Comparison of ENCODE assay signal across 8 mouse cellular contexts in the genomic region with DNA sequence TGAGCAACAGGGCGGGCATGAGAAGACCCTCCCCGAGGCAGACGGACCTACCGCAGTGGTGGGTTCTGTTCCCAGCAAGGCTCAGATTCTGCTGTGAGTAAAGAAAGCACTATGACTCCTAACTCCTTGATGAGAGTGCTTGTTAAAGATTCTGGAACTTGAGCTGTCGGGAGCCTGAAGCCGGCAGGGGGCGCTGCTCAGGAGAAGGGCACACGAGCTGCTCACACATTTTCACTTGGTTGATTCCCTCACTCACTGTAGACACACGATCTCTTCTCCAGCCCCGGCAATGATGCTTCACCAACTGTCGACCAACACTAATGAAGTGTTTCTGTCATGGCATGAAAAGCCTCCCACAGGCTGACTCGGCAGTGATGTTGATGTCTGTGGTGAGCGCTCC.
DNase-seq lines count a peak whose midpoint lies in the region; ATAC-seq lines count a peak whose summit lies in the region.

No protein-coding gene starts in this region.

- no peaks in the 10 kb centered on the region for H3K9me3 ChIP-seq in hindbrain, embryonic 11.5 days (ENCODE audit: control insufficient read depth, low read length)
- H3K9me3 ChIP-seq in hindbrain, embryonic 14.5 days (ENCODE audit: control insufficient read depth, low read length), result no peaks in the 10 kb centered on the region
- H3K9me3 ChIP-seq in embryonic facial prominence, embryonic 10.5 days, result no peaks in the 10 kb centered on the region

- intact Hi-C loops in left cerebral cortex, postnatal 36 days (cut with DNase I), result loop anchor here (5.0 kb wide), 1 partner anchor 128 kb away; no protein-coding TSS in a partner anchor

- H3K4me3 ChIP-seq in hindbrain, embryonic 11.5 days (ENCODE audit: low read depth, low read length), result no peak overlapping the region
- no peak overlapping the region for H3K4me3 ChIP-seq in hindbrain, embryonic 14.5 days (replicated peaks; ENCODE audit: low read length)
- H3K4me3 ChIP-seq in embryonic facial prominence, embryonic 10.5 days, result no peak overlapping the region

- H3K27me3 ChIP-seq in hindbrain, embryonic 11.5 days (ENCODE audit: control insufficient read depth, insufficient read depth, low read length), result no peaks in the 10 kb centered on the region
- no peaks in the 10 kb centered on the region for H3K27me3 ChIP-seq in hindbrain, embryonic 14.5 days (ENCODE audit: control insufficient read depth, insufficient read depth, low read length)
- no peaks in the 10 kb centered on the region for H3K27me3 ChIP-seq in embryonic facial prominence, embryonic 10.5 days (replicated peaks; ENCODE audit: low read depth, poor library complexity, severe bottlenecking)

- no peak for ATAC-seq in hindbrain, embryonic 11.5 days (ENCODE audit: low FRiP score)
- no peak for ATAC-seq in hindbrain, embryonic 14.5 days (ENCODE audit: low FRiP score)

- peak; percentile 73 for DNase-seq in hindbrain, embryonic 11.5 days (ENCODE audit: low spot score)
- DNase-seq in hindbrain, embryonic 14.5 days (ENCODE audit: low spot score), result no peak
- peak; percentile 80 to 86 for DNase-seq in adrenal gland, postnatal 36 days
- peak; percentile 73 for DNase-seq in embryonic facial prominence, embryonic 10.5 days (ENCODE audit: low spot score)
- peak; percentile 34 for DNase-seq in kidney, adult 18-20 months
- peak; percentile 43 to 45 for DNase-seq in left cerebral cortex, postnatal 36 days (ENCODE audit: low spot score in 2 of 2)
- peak; percentile 59 for DNase-seq in ovary, postnatal 36 days (ENCODE audit: low spot score)
- peak; percentile 22 to 39 for DNase-seq in thymus, postnatal 36 days

- H3K9ac ChIP-seq in hindbrain, embryonic 11.5 days (ENCODE audit: low read depth, low read length), result no peak overlapping the region
- H3K9ac ChIP-seq in hindbrain, embryonic 14.5 days, result no peak overlapping the region

- no peak overlapping the region for H3K27ac ChIP-seq in hindbrain, embryonic 11.5 days (ENCODE audit: low read depth, low read length)
- H3K27ac ChIP-seq in hindbrain, embryonic 14.5 days, result no peak overlapping the region
- H3K27ac ChIP-seq in embryonic facial prominence, embryonic 10.5 days (replicated peaks), result no peak overlapping the region

- 0 out of 2 replicates have a peak, but pooled peaks cover 2% of the 10 kb centered on the region for H3K4me1 ChIP-seq in hindbrain, embryonic 11.5 days (replicated peaks; ENCODE audit: control insufficient read depth, insufficient read depth, low read length)
- no peaks in the 10 kb centered on the region for H3K4me1 ChIP-seq in hindbrain, embryonic 14.5 days (replicated peaks; ENCODE audit: control insufficient read depth, insufficient read depth, low read length)
- peaks cover 8% of the 10 kb centered on the region for H3K4me1 ChIP-seq in embryonic facial prominence, embryonic 10.5 days

- H3K36me3 ChIP-seq in hindbrain, embryonic 11.5 days (ENCODE audit: control insufficient read depth, insufficient read depth, low read length), result no peaks in the 10 kb centered on the region
- H3K36me3 ChIP-seq in hindbrain, embryonic 14.5 days (replicated peaks; ENCODE audit: control insufficient read depth, insufficient read depth), result no peaks in the 10 kb centered on the region
- no peaks in the 10 kb centered on the region for H3K36me3 ChIP-seq in embryonic facial prominence, embryonic 10.5 days (replicated peaks)

- no peak overlapping the region for H3K4me2 ChIP-seq in hindbrain, embryonic 11.5 days (replicated peaks; ENCODE audit: low read depth, low read length)
- H3K4me2 ChIP-seq in hindbrain, embryonic 14.5 days (replicated peaks), result no peak overlapping the region

- 26% methylated on average over 13 of the region's 13 CpGs for WGBS in hindbrain, embryonic 11.5 days
- WGBS in hindbrain, embryonic 14.5 days, result 27% methylated on average over 13 of the region's 13 CpGs
- WGBS in embryonic facial prominence, embryonic 10.5 days, result 33% methylated on average over 13 of the region's 13 CpGs
